Mouse (Mus musculus): ENCODE measurements at regions not wholly inside any gene's neighbourhood (a gene's known extent, or its start where the extent isn't known, plus 50 kb on each side); places are given as distances from the start of the nearest gene placed in this dataset.
"Not testable (repeated sequence)": the region's sequence is repeated elsewhere in the genome, so short reads cannot be mapped to it uniquely, and the experiment has no call there.

- TF ChIP-seq MAFK (IDR thresholded peaks at IDR 0.05; ENCODE audit: insufficient read depth, low read depth, low read length) = peak; percentile 91
- DNase-seq (ENCODE audit: low read depth, low spot score); H3K9me3 ChIP-seq (ENCODE audit: control insufficient read depth, insufficient read depth, low read depth, low read length); H3K4me1 ChIP-seq (ENCODE audit: control insufficient read depth in 2 of 2, insufficient read depth in 2 of 2, low read length in 2 of 2, poor library complexity in 1 of 2); H3K4me3 ChIP-seq (ENCODE audit: insufficient read depth in 1 of 2, low read depth in 1 of 2, low read length in 2 of 2, poor library complexity in 1 of 2, severe bottlenecking in 1 of 2); H3K9ac ChIP-seq (ENCODE audit: insufficient read depth, low read depth, low read length, poor library complexity, severe bottlenecking); H3K36me3 ChIP-seq (ENCODE audit: control insufficient read depth, insufficient read depth, low read length, poor library complexity, severe bottlenecking); in situ Hi-C loops (cut with MboI; ENCODE audit: low sequenced_read_pairs in 2 of 2, unreplicated experiment in 2 of 2): not testable (repeated sequence)
- H3K27ac ChIP-seq (ENCODE audit: insufficient read depth, low read depth, low read length, poor library complexity, severe bottlenecking) = peak overlapping the region; percentile 71; the same call in 1 of the 2 replicates
Measured at GRCm38 (mm10) chr14:54117607-54118006, 136.3 kb downstream of the Dad1 start.

GRCm38 (mm10) chr14:54113216-54113615 lies 140.7 kb downstream of the Dad1 start:
- Histone ChIP-seq H3K9me3 (ENCODE audit: control insufficient read depth, insufficient read depth, low read depth, low read length) (no peaks in the 10 kb centered on the region), H3K9ac (ENCODE audit: insufficient read depth, low read depth, low read length, poor library complexity, severe bottlenecking) (no peak overlapping the region), H3K36me3 (ENCODE audit: control insufficient read depth, insufficient read depth, low read length, poor library complexity, severe bottlenecking) (no peaks in the 10 kb centered on the region), H3K4me3 (ENCODE audit: insufficient read depth in 1 of 2, low read depth in 1 of 2, low read length in 2 of 2, poor library complexity in 1 of 2, severe bottlenecking in 1 of 2) (no peak overlapping the region), H3K27ac (ENCODE audit: insufficient read depth, low read depth, low read length, poor library complexity, severe bottlenecking) (no peak overlapping the region), H3K4me1 (ENCODE audit: control insufficient read depth in 2 of 2, insufficient read depth in 2 of 2, low read length in 2 of 2, poor library complexity in 1 of 2) (peaks cover 2% of the 10 kb centered on the region in 2 experiments; a peak in 2 of 4 replicates)
- TF ChIP-seq MAFK (IDR thresholded peaks at IDR 0.05; ENCODE audit: insufficient read depth, low read depth, low read length) (no peak), ZC3H11A (IDR thresholded peaks at IDR 0.05; ENCODE audit: borderline replicate concordance, low read depth, low read length) (no peak), HCFC1 (IDR thresholded peaks at IDR 0.05; ENCODE audit: borderline replicate concordance, insufficient read depth, low read length) (no peak), ZNF384 (IDR thresholded peaks at IDR 0.05; ENCODE audit: low read depth, low read length) (no peak), CHD2 (IDR thresholded peaks at IDR 0.05; ENCODE audit: low read depth, low read length) (no peak)
- DNase-seq (ENCODE audit: low read depth, low spot score) = no peak
- in situ Hi-C loops (cut with MboI; ENCODE audit: low sequenced_read_pairs in 2 of 2, unreplicated experiment in 2 of 2) = no loop called here

GRCm38 (mm10) chr14:54110971-54111370 lies 142.9 kb downstream of the Dad1 start:
- no peaks in the 10 kb centered on the region for H3K36me3 ChIP-seq (ENCODE audit: control insufficient read depth, insufficient read depth, low read length, poor library complexity, severe bottlenecking)
- H3K4me3 ChIP-seq (ENCODE audit: insufficient read depth in 1 of 2, low read depth in 1 of 2, low read length in 2 of 2, poor library complexity in 1 of 2, severe bottlenecking in 1 of 2) = no peak overlapping the region
- in situ Hi-C loops (cut with MboI; ENCODE audit: low sequenced_read_pairs in 2 of 2, unreplicated experiment in 2 of 2) = no loop called here
- H3K9ac ChIP-seq (ENCODE audit: insufficient read depth, low read depth, low read length, poor library complexity, severe bottlenecking) = no peak overlapping the region
- TF ChIP-seq HCFC1 (IDR thresholded peaks at IDR 0.05; ENCODE audit: borderline replicate concordance, insufficient read depth, low read length) (no peak), ZNF384 (IDR thresholded peaks at IDR 0.05; ENCODE audit: low read depth, low read length) (no peak), MAFK (IDR thresholded peaks at IDR 0.05; ENCODE audit: insufficient read depth, low read depth, low read length) (no peak), ZC3H11A (IDR thresholded peaks at IDR 0.05; ENCODE audit: borderline replicate concordance, low read depth, low read length) (no peak), CHD2 (IDR thresholded peaks at IDR 0.05; ENCODE audit: low read depth, low read length) (no peak)
- no peaks in the 10 kb centered on the region for H3K9me3 ChIP-seq (ENCODE audit: control insufficient read depth, insufficient read depth, low read depth, low read length)
- no peak overlapping the region for H3K27ac ChIP-seq (ENCODE audit: insufficient read depth, low read depth, low read length, poor library complexity, severe bottlenecking)
- peaks cover 2% of the 10 kb centered on the region in 2 experiments; a peak in 2 of 4 replicates for H3K4me1 ChIP-seq (ENCODE audit: control insufficient read depth in 2 of 2, insufficient read depth in 2 of 2, low read length in 2 of 2, poor library complexity in 1 of 2)
- DNase-seq (ENCODE audit: low read depth, low spot score) = no peak

- TF ChIP-seq HCFC1 (IDR thresholded peaks at IDR 0.05; ENCODE audit: borderline replicate concordance, insufficient read depth, low read length) (no peak), MAFK (IDR thresholded peaks at IDR 0.05; ENCODE audit: insufficient read depth, low read depth, low read length) (no peak), ZNF384 (IDR thresholded peaks at IDR 0.05; ENCODE audit: low read depth, low read length) (no peak), CHD2 (IDR thresholded peaks at IDR 0.05; ENCODE audit: low read depth, low read length) (no peak), ZC3H11A (IDR thresholded peaks at IDR 0.05; ENCODE audit: borderline replicate concordance, low read depth, low read length) (no peak)
- Histone ChIP-seq H3K4me1 (ENCODE audit: control insufficient read depth in 2 of 2, insufficient read depth in 2 of 2, low read length in 2 of 2, poor library complexity in 1 of 2) (peaks cover 2% of the 10 kb centered on the region in 2 experiments; a peak in 2 of 4 replicates), H3K36me3 (ENCODE audit: control insufficient read depth, insufficient read depth, low read length, poor library complexity, severe bottlenecking) (no peaks in the 10 kb centered on the region), H3K9ac (ENCODE audit: insufficient read depth, low read depth, low read length, poor library complexity, severe bottlenecking) (no peak overlapping the region), H3K4me3 (ENCODE audit: insufficient read depth in 1 of 2, low read depth in 1 of 2, low read length in 2 of 2, poor library complexity in 1 of 2, severe bottlenecking in 1 of 2) (no peak overlapping the region), H3K27ac (ENCODE audit: insufficient read depth, low read depth, low read length, poor library complexity, severe bottlenecking) (no peak overlapping the region), H3K9me3 (ENCODE audit: control insufficient read depth, insufficient read depth, low read depth, low read length) (no peaks in the 10 kb centered on the region)
- in situ Hi-C loops (cut with MboI; ENCODE audit: low sequenced_read_pairs in 2 of 2, unreplicated experiment in 2 of 2) = no loop called here
- DNase-seq (ENCODE audit: low read depth, low spot score) = no peak
Measured at GRCm38 (mm10) chr14:54109129-54109528, 144.8 kb downstream of the Dad1 start.

All from ES-E14 (cell line).